Mouse (Mus musculus): ENCODE data around the gene Rabac1. TPM values are rescaled to one million over a fixed set of nuclear protein-coding genes. Genes with fewer than 3 reads are reported as not detected.

Rabac1 gene
- polyA plus RNA-seq, 2 experiments: 185 to 230 TPM

- Histone ChIP-seq H3K9me3 (ENCODE audit: control insufficient read depth, low read length) (no peaks in the 10 kb centered on the region), H3K27ac (replicated peaks; ENCODE audit: low read depth, low read length) (no peak overlapping the region), H3K4me1 (ENCODE audit: control insufficient read depth, insufficient read depth, low read length) (no peaks in the 10 kb centered on the region), H3K36me3 (ENCODE audit: control insufficient read depth, insufficient read depth, low read length) (peaks cover 10% of the 10 kb centered on the region), H3K27me3 (ENCODE audit: control insufficient read depth, insufficient read depth, low read length) (peaks cover 72% of the 10 kb centered on the region), H3K4me2 (replicated peaks; ENCODE audit: low read depth, low read length, severe bottlenecking) (no peak overlapping the region), H3K9ac (ENCODE audit: low read depth, low read length, severe bottlenecking) (no peak overlapping the region), H3K4me3 (replicated peaks; ENCODE audit: low read length) (no peak overlapping the region)
- no peak for TF ChIP-seq POLR2A (IDR thresholded peaks at IDR 0.05; ENCODE audit: borderline replicate concordance, extremely low read depth, insufficient read depth, insufficient read length)
- 0% methylated on average over 14 of the region's 15 CpGs for WGBS
- no peak for ATAC-seq (ENCODE audit: low FRiP score, low read depth)
- DNase-seq (ENCODE audit: low spot score): no peak
These were observed 40.9 kb downstream of the Rabac1 start for GRCm38 (mm10) chr7:24931651-24932050.

- 50% methylated on average over 6 of the region's 6 CpGs for WGBS
These were observed 42.1 kb downstream of the Rabac1 start for GRCm38 (mm10) chr7:24930475-24930874.

More at GRCm38 (mm10) chr7:24930475-24930874, 42.1 kb downstream of the Rabac1 start:
- H3K9ac ChIP-seq (ENCODE audit: low read depth, low read length, severe bottlenecking): no peak overlapping the region
- peaks cover 21% of the 10 kb centered on the region for H3K36me3 ChIP-seq (ENCODE audit: control insufficient read depth, insufficient read depth, low read length)
- TF ChIP-seq POLR2A (IDR thresholded peaks at IDR 0.05; ENCODE audit: borderline replicate concordance, extremely low read depth, insufficient read depth, insufficient read length): no peak
- no peak overlapping the region for H3K27ac ChIP-seq (replicated peaks; ENCODE audit: low read depth, low read length)
- H3K4me3 ChIP-seq (replicated peaks; ENCODE audit: low read length): no peak overlapping the region
- H3K4me2 ChIP-seq (replicated peaks; ENCODE audit: low read depth, low read length, severe bottlenecking): no peak overlapping the region
- no peaks in the 10 kb centered on the region for H3K4me1 ChIP-seq (ENCODE audit: control insufficient read depth, insufficient read depth, low read length)
- DNase-seq (ENCODE audit: low spot score): no peak
- H3K9me3 ChIP-seq (ENCODE audit: control insufficient read depth, low read length): no peaks in the 10 kb centered on the region
- ATAC-seq (ENCODE audit: low FRiP score, low read depth): no peak
- H3K27me3 ChIP-seq (ENCODE audit: control insufficient read depth, insufficient read depth, low read length): peaks cover 61% of the 10 kb centered on the region

Small RNAs within 50 kb of the gene (microRNA-seq; reads per million reads assigned to microRNA genes)
- gene Mir7046 (not detected), gene Mir7047 (not detected)

Other genes with a start within 250 kb of the Rabac1 start
- gene Gm4763, start 245.8 kb downstream of the Rabac1 start, polyA plus RNA-seq (2012; rRNA removed): not detected in 2 replicates
- not detected in 2 replicates for gene Gm4763, start 245.8 kb downstream of the Rabac1 start, polyA plus RNA-seq (2014; fragmentation: Nextera tagmentation; extraction: Ambion mirVana)
- gene Cd177, start 212.4 kb downstream of the Rabac1 start, polyA plus RNA-seq (2012; rRNA removed): 0.05 and 0.27 TPM in 2 replicates
- 0.22 and 0.30 TPM in 2 replicates for gene Cd177, start 212.4 kb downstream of the Rabac1 start, polyA plus RNA-seq (2014; fragmentation: Nextera tagmentation; extraction: Ambion mirVana)
- 0.22 TPM in 1 of 2 replicates, not detected in the other for gene Ceacam10, start 195.5 kb downstream of the Rabac1 start, polyA plus RNA-seq (2012; rRNA removed)
- not detected in 2 replicates for gene Ceacam10, start 195.5 kb downstream of the Rabac1 start, polyA plus RNA-seq (2014; fragmentation: Nextera tagmentation; extraction: Ambion mirVana)
- 14.4 and 17.1 TPM in 2 replicates for gene Gm9844, start 110.5 kb downstream of the Rabac1 start, polyA plus RNA-seq (2012; rRNA removed)
- gene Gm9844, start 110.5 kb downstream of the Rabac1 start, polyA plus RNA-seq (2014; fragmentation: Nextera tagmentation; extraction: Ambion mirVana): 14.2 and 17.1 TPM in 2 replicates
- not detected in 2 replicates for gene Lypd4, start 102.8 kb downstream of the Rabac1 start, polyA plus RNA-seq (2012; rRNA removed)
- not detected in 2 replicates for gene Lypd4, start 102.8 kb downstream of the Rabac1 start, polyA plus RNA-seq (2014; fragmentation: Nextera tagmentation; extraction: Ambion mirVana)
- 0.04 TPM in 1 of 2 replicates, not detected in the other for gene Dmrtc2, start 102.7 kb downstream of the Rabac1 start, polyA plus RNA-seq (2012; rRNA removed)
- 0.19 TPM in 1 of 2 replicates, not detected in the other for gene Dmrtc2, start 102.7 kb downstream of the Rabac1 start, polyA plus RNA-seq (2014; fragmentation: Nextera tagmentation; extraction: Ambion mirVana)
- 1,054 and 1,323 TPM in 2 replicates for gene Rps19, start 88.4 kb downstream of the Rabac1 start, polyA plus RNA-seq (2012; rRNA removed)
- 3,510 and 3,666 TPM in 2 replicates for gene Rps19, start 88.4 kb downstream of the Rabac1 start, polyA plus RNA-seq (2014; fragmentation: Nextera tagmentation; extraction: Ambion mirVana)
- 0.84 and 1.4 TPM in 2 replicates for gene Cd79a, start 75.4 kb downstream of the Rabac1 start, polyA plus RNA-seq (2012; rRNA removed)
- 0.26 and 0.37 TPM in 2 replicates for gene Cd79a, start 75.4 kb downstream of the Rabac1 start, polyA plus RNA-seq (2014; fragmentation: Nextera tagmentation; extraction: Ambion mirVana)
- 256 and 337 TPM in 2 replicates for gene Arhgef1, start 69.8 kb downstream of the Rabac1 start, polyA plus RNA-seq (2012; rRNA removed)
- 109 and 116 TPM in 2 replicates for gene Arhgef1, start 69.8 kb downstream of the Rabac1 start, polyA plus RNA-seq (2014; fragmentation: Nextera tagmentation; extraction: Ambion mirVana)
- gene Gm4881, start 28.3 kb downstream of the Rabac1 start, polyA plus RNA-seq (2012; rRNA removed): 0.06 and 0.09 TPM in 2 replicates
- gene Gm4881, start 28.3 kb downstream of the Rabac1 start, polyA plus RNA-seq (2014; fragmentation: Nextera tagmentation; extraction: Ambion mirVana): not detected in 2 replicates
- gene Atp1a3, start 33.2 kb upstream of the Rabac1 start, polyA plus RNA-seq (2012; rRNA removed): 0.84 and 1.1 TPM in 2 replicates
- gene Atp1a3, start 33.2 kb upstream of the Rabac1 start, polyA plus RNA-seq (2014; fragmentation: Nextera tagmentation; extraction: Ambion mirVana): 0.54 and 0.69 TPM in 2 replicates
- 84.9 and 128 TPM in 2 replicates for gene Grik5, start 99.6 kb upstream of the Rabac1 start, polyA plus RNA-seq (2012; rRNA removed)
- gene Grik5, start 99.6 kb upstream of the Rabac1 start, polyA plus RNA-seq (2014; fragmentation: Nextera tagmentation; extraction: Ambion mirVana): 11.8 and 13.8 TPM in 2 replicates
- 33.3 and 45.7 TPM in 2 replicates for gene Zfp574, start 99.8 kb upstream of the Rabac1 start, polyA plus RNA-seq (2012; rRNA removed)
- gene Zfp574, start 99.8 kb upstream of the Rabac1 start, polyA plus RNA-seq (2014; fragmentation: Nextera tagmentation; extraction: Ambion mirVana): 28.0 and 30.8 TPM in 2 replicates
- 1.3 and 2.6 TPM in 2 replicates for gene Pou2f2, start 207.0 kb upstream of the Rabac1 start, polyA plus RNA-seq (2012; rRNA removed)
- gene Pou2f2, start 207.0 kb upstream of the Rabac1 start, polyA plus RNA-seq (2014; fragmentation: Nextera tagmentation; extraction: Ambion mirVana): 0.55 and 1.9 TPM in 2 replicates
- gene Dedd2, start 247.9 kb upstream of the Rabac1 start, polyA plus RNA-seq (2012; rRNA removed): 11.1 and 14.0 TPM in 2 replicates
- 9.0 and 9.4 TPM in 2 replicates for gene Dedd2, start 247.9 kb upstream of the Rabac1 start, polyA plus RNA-seq (2014; fragmentation: Nextera tagmentation; extraction: Ambion mirVana)
- gene Zfp526, start 248.7 kb upstream of the Rabac1 start, polyA plus RNA-seq (2012; rRNA removed): 11.1 and 13.0 TPM in 2 replicates
- gene Zfp526, start 248.7 kb upstream of the Rabac1 start, polyA plus RNA-seq (2014; fragmentation: Nextera tagmentation; extraction: Ambion mirVana): 3.9 and 4.2 TPM in 2 replicates